10 mouse cellular contexts compared by ENCODE assay signal in the genomic region with DNA sequence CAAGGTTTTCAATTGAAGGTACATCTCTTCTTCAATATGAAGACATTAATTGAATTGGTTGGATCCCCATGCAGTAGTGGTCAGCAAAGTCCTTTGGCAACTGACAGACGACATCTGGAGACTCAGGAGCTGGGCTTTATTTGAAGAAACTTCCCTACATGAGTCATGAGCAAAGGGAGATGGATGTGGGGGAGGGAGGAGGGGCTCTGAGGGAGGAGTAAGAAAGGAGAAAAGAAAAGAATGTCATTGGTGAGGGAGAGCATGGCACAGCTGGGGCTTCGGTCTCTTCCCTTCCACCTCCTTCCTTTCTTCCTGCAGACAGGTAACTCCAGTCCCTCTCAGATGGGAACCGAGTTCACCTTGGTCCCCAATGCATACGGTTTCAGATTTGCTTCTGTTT.
"Had no signal": no experiment of that assay in that cellular context is flagged by ENCODE, and none has a peak within 500 bp of the region (broad histone marks: within the 10 kb centered on the region; RNA-seq: fewer than 3 reads in every experiment).

No protein-coding gene starts in this region.

- DNase-seq: kidney, adult 8-10 months; kidney, postnatal 10 days; kidney, postnatal 4 days; liver; liver, embryonic 13.5 days; liver, postnatal 0 days; retina, postnatal 1 day; right cerebral cortex, postnatal 14 days; thymus, adult 18-20 months; thymus, postnatal 14 days had no signal
